8 mouse cellular contexts compared by ENCODE assay signal in the genomic region with DNA sequence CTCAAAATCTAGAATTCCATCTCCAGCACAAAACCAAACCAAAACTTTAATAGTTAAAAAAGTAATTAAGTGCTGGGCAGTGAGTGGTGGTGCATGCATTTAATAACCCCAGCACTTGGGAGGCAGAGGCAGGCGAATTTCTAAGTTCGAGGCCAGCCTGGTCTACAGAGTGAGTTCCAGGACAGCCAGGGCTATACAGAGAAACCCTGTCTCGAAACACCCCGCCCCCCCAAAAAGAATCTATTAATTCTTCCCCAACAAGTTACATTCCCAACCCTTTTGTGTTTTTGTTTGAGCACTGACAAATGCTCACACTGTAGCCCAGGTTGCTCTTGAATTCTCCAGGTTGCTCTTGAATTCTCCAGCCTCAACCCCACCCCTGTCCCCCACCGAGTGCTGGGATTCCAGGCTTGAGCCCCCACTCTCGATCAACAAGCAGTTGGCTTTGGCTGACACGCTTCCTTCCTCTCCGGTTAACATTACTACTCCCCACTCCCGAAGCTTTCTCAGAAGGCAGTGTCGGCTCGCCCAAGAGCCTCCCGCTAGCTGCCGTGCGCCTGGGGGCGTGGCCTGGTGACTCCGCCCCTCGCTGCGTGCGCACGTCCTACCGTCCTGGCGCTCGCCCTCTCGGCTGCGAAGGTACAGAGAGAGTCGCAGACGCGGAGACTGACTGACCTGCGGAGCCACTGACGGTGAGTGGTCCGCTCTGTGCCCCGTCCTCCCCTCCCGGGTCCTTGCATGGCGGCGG. TPM values are rescaled to one million over a fixed set of nuclear protein-coding genes. Genes with fewer than 3 reads are reported as not detected.
DNase-seq lines count a peak whose midpoint lies in the region; ATAC-seq and TF ChIP-seq lines count a peak whose summit lies in the region.

A gene (plus strand): TSS at position 582 of the 748 bp plus-strand sequence.

- H3K4me1 ChIP-seq in heart, embryonic 11.5 days (ENCODE audit: control insufficient read depth, insufficient read depth, low read length), result peaks cover 7% of the 10 kb centered on the region; the same call in 1 of the 2 replicates
- peaks cover 14% of the 10 kb centered on the region for H3K4me1 ChIP-seq in kidney, embryonic 16.5 days (ENCODE audit: insufficient read depth, low read length)
- H3K4me1 ChIP-seq in liver, adult 2 months (ENCODE audit: control insufficient read depth, insufficient read depth, low read length), result peaks cover 9% of the 10 kb centered on the region

- H3ac ChIP-seq in myocyte (ENCODE audit: control insufficient read depth, insufficient read length), result peak within 1 kb of the TSS; percentile 43

- H3K9me3 ChIP-seq in heart, embryonic 11.5 days (replicated peaks; ENCODE audit: control insufficient read depth, low read length), result no peaks in the 10 kb centered on the region
- H3K9me3 ChIP-seq in kidney, embryonic 16.5 days (ENCODE audit: low read length), result no peaks in the 10 kb centered on the region

- TF ChIP-seq POLR2A in liver, adult 2 months (IDR thresholded peaks at IDR 0.05; ENCODE audit: extremely low read depth, insufficient read depth, low read length), result peak; percentile 98
- TF ChIP-seq POLR2A in myocyte (IDR thresholded peaks at IDR 0.05; ENCODE audit: insufficient read length, low read depth), result peak; percentile 97

- peak within 1 kb of the TSS; percentile 73 for H3K4me3 ChIP-seq in heart, embryonic 11.5 days (ENCODE audit: low read depth, low read length)
- peak within 1 kb of the TSS; percentile 87 for H3K4me3 ChIP-seq in kidney, embryonic 16.5 days (ENCODE audit: low read length)
- peak within 1 kb of the TSS; percentile 64 for H3K4me3 ChIP-seq in liver, adult 2 months (ENCODE audit: insufficient read depth, low read depth, low read length)
- H3K4me3 ChIP-seq in myocyte, result peak within 1 kb of the TSS; percentile 74

- H3K79me2 ChIP-seq in liver, adult 2 months (ENCODE audit: control insufficient read depth, insufficient read depth, low read length), result peaks cover 20% of the 10 kb centered on the region; the same call in 1 of the 2 replicates
- H3K79me2 ChIP-seq in myocyte (ENCODE audit: control insufficient read depth, insufficient read depth), result peaks cover 39% of the 10 kb centered on the region

- WGBS in heart, embryonic 11.5 days (ENCODE audit: insufficient replicate concordance), result 6% methylated on average over 35 of the region's 35 CpGs
- WGBS in kidney, embryonic 16.5 days, result 5% methylated on average over 34 of the region's 35 CpGs
- WGBS in liver, adult 2 months, result 7% methylated on average over 35 of the region's 35 CpGs

- H3K4me2 ChIP-seq in heart, embryonic 11.5 days, result peak within 1 kb of the TSS; percentile 95
- peak within 1 kb of the TSS; percentile 58 for H3K4me2 ChIP-seq in kidney, embryonic 16.5 days (replicated peaks; ENCODE audit: low read depth, low read length)
- H3K4me2 ChIP-seq in myocyte (ENCODE audit: low read depth), result peak within 1 kb of the TSS; percentile 99

- peak within 1 kb of the TSS; percentile 84 for H3K27ac ChIP-seq in heart, embryonic 11.5 days (ENCODE audit: low read depth, low read length)
- H3K27ac ChIP-seq in kidney, embryonic 16.5 days (ENCODE audit: low read length), result peak within 1 kb of the TSS; percentile 85
- H3K27ac ChIP-seq in liver, adult 2 months (replicated peaks; ENCODE audit: insufficient read depth, low read depth, low read length), result peak within 1 kb of the TSS; percentile 84

- H3K27me3 ChIP-seq in heart, embryonic 11.5 days (ENCODE audit: control insufficient read depth, insufficient read depth, low read length), result no peaks in the 10 kb centered on the region; the same call in 1 of the 2 replicates
- no peaks in the 10 kb centered on the region for H3K27me3 ChIP-seq in kidney, embryonic 16.5 days (ENCODE audit: insufficient read depth, low read length)
- no peaks in the 10 kb centered on the region for H3K27me3 ChIP-seq in liver, adult 2 months (ENCODE audit: control insufficient read depth, insufficient read depth, low read length)
- no peaks in the 10 kb centered on the region for H3K27me3 ChIP-seq in myocyte (ENCODE audit: control insufficient read depth, insufficient read depth, insufficient read length)
- no peaks in the 10 kb centered on the region for H3K27me3 ChIP-seq in splenic B cell, adult 2 months (ENCODE audit: control insufficient read depth, insufficient read depth, low read length, poor library complexity, severe bottlenecking)

- peak within 1 kb of the TSS; percentile 91 for H3K9ac ChIP-seq in heart, embryonic 11.5 days (ENCODE audit: low read depth, low read length)
- H3K9ac ChIP-seq in kidney, embryonic 16.5 days (replicated peaks; ENCODE audit: low read length), result peak within 1 kb of the TSS; percentile 89
- peak within 1 kb of the TSS; percentile 84 for H3K9ac ChIP-seq in liver, adult 2 months (ENCODE audit: low read depth, low read length)

- peak; percentile 97 to 98 for DNase-seq in B cell, adult 2 months
- peak; percentile 96 for DNase-seq in brain, adult 2 months (ENCODE audit: low read depth, low spot score)
- DNase-seq in liver, adult 2 months (ENCODE audit: extremely low read depth, low read depth, low spot score), result peak; percentile 78
- DNase-seq in splenic B cell, adult 2 months (ENCODE audit: low read depth, low spot score), result peak; percentile 95

- no peaks in the 10 kb centered on the region for H3K36me3 ChIP-seq in heart, embryonic 11.5 days (ENCODE audit: control insufficient read depth, insufficient read depth, low read length)
- H3K36me3 ChIP-seq in kidney, embryonic 16.5 days (ENCODE audit: insufficient read depth, low read length), result no peaks in the 10 kb centered on the region
- H3K36me3 ChIP-seq in liver, adult 2 months (ENCODE audit: control insufficient read depth, insufficient read depth, low read length), result no peaks in the 10 kb centered on the region
- H3K36me3 ChIP-seq in myocyte (ENCODE audit: control insufficient read depth, insufficient read depth), result no peaks in the 10 kb centered on the region
- no peaks in the 10 kb centered on the region for H3K36me3 ChIP-seq in splenic B cell, adult 2 months (ENCODE audit: control insufficient read depth, insufficient read depth, low read length, poor library complexity, severe bottlenecking)

- ATAC-seq in erythroblast, adult 5-6 weeks (replicated peaks; ENCODE audit: low FRiP score, poor library complexity, severe bottlenecking), result peak; percentile 99
- peak; percentile 95 for ATAC-seq in heart, embryonic 11.5 days (replicated peaks; ENCODE audit: insufficient number of reproducible peaks, low FRiP score, low TSS enrichment)
- ATAC-seq in kidney, embryonic 16.5 days (ENCODE audit: low FRiP score, low TSS enrichment), result peak; percentile 96

- TF ChIP-seq CTCF in liver, adult 2 months (IDR thresholded peaks at IDR 0.05; ENCODE audit: low read depth, low read length), result no peak

TF ChIP-seq in myocyte, 11 proteins besides CTCF, POLR2A, EP300 and RAD21:
- TF ChIP-seq POLR2AphosphoS2 (IDR thresholded peaks at IDR 0.05; ENCODE audit: insufficient read length, low read depth) (peak; percentile 98), USF1 (IDR thresholded peaks at IDR 0.05; ENCODE audit: low read depth) (no peak)

RNA-seq across cellular contexts. Expression of the gene that starts here (rescaled TPM):
- 13.3 and 22.6 TPM in 2 replicates for total RNA-seq in erythroblast, adult 5-6 weeks (2015; ENCODE audit: low replicate concordance)
- total RNA-seq in erythroblast, adult 5-6 weeks (2017; ENCODE audit: low replicate concordance), result 15.4 and 18.8 TPM in 2 replicates
- polyA plus RNA-seq in heart, embryonic 11.5 days (2014; fragmentation: Nextera tagmentation; extraction: Ambion mirVana), result 102 and 109 TPM in 2 replicates
- 117 and 120 TPM in 2 replicates for polyA plus RNA-seq in kidney, embryonic 16.5 days (2015; fragmentation: Nextera tagmentation; extraction: Ambion mirVana)
- total RNA-seq in liver, adult 2 months (2014; rRNA removed), result 40.7 and 52.9 TPM in 2 replicates
- polyA plus RNA-seq in liver, adult 2 months (2012; rRNA removed), result 25.4 and 28.3 TPM in 2 replicates
- polyA plus RNA-seq in myocyte (2012; fragmentation: generic; extraction: Trizol), result 46.7 TPM

Comparison
In these comparisons a context has a peak if more than half of its experiments do, and no peak if none do; other contexts are left out.
1. Peak in every context shown above with its lines: DNase-seq, ATAC-seq, H3K4me3 ChIP-seq and H3K27ac ChIP-seq.